Mouse (Mus musculus) liver, embryonic 11.5 days (tissue): ENCODE data around the gene Nrsn2. TPM values are rescaled to one million over a fixed set of nuclear protein-coding genes. Genes with fewer than 3 reads are reported as not detected.

Experiments used
- ATAC-seq: fragments of 200-750 bp; cut with Nextera tagmentation; replicated peaks from 2 replicates; pipeline ENCODE4 v1.8.0; 2017; ENCODE audit warnings: moderate number of reproducible peaks, mild to moderate bottlenecking, moderate TSS enrichment, moderate library complexity; ENCODE audit not compliant: low FRiP score
- DNase-seq: peaks from one replicate; pipeline ENCODE4 v3.0.0-alpha.2; 2017; ENCODE audit warnings: low spot score
- H3K27ac ChIP-seq: fragments of 300-500 bp; sonication (generic); 2 replicates; pipeline ENCODE4 v1.5.1; 2014; ENCODE audit warnings: mild to moderate bottlenecking, low read depth, low read length, control low read depth
- H3K27me3 ChIP-seq: fragments of 300-500 bp; sonication (generic); replicated peaks from 2 replicates; pipeline ENCODE4 v1.6.1; 2014; ENCODE audit warnings: low read length, mixed read lengths; ENCODE audit not compliant: control insufficient read depth, insufficient read depth
- H3K36me3 ChIP-seq: fragments of 300-500 bp; sonication (generic); 2 replicates; pipeline ENCODE4 v1.6.1; 2014; ENCODE audit warnings: mild to moderate bottlenecking, low read length, moderate library complexity, mixed read lengths; ENCODE audit not compliant: control insufficient read depth, insufficient read depth
- H3K4me1 ChIP-seq: fragments of 300-500 bp; sonication (generic); replicated peaks from 2 replicates; pipeline ENCODE4 v1.6.1; 2014; ENCODE audit warnings: low read length, mixed read lengths; ENCODE audit not compliant: control insufficient read depth, insufficient read depth
- H3K4me2 ChIP-seq: fragments of 300-500 bp; sonication (generic); 2 replicates; pipeline ENCODE4 v1.6.1; 2014; ENCODE audit warnings: mild to moderate bottlenecking, control low read depth, moderate library complexity
- H3K4me3 ChIP-seq: fragments of 300-500 bp; sonication (generic); 2 replicates; pipeline ENCODE4 v1.5.1; 2014; ENCODE audit warnings: low read depth, low read length, control low read depth
- H3K9ac ChIP-seq: fragments of 300-500 bp; sonication (generic); 2 replicates; pipeline ENCODE4 v1.6.1; 2014; ENCODE audit warnings: low read depth, low read length, control low read depth
- H3K9me3 ChIP-seq: fragments of 300-500 bp; sonication (generic); 2 replicates; pipeline ENCODE4 v1.6.1; 2016; ENCODE audit warnings: low read length, inconsistent platforms, mixed read lengths; ENCODE audit not compliant: control insufficient read depth
- WGBS: fragments of 180-500 bp; shearing (Covaris S2); extraction: QIAGEN DNeasy Blood & Tissue Kit; methylation state at CpG from one replicate; pipeline ENCODE4 v1.1.7; 2014; 5-methylcytosine and 5-hydroxymethylcytosine counted together
- polyA plus RNA-seq: library from polyadenylated mRNA; unstranded; fragments of >200 nt; fragmentation: Nextera tagmentation; extraction: Ambion mirVana; gene quantifications from 2 replicates; pipeline ENCODE4 v1.2.1, GENCODE M21; 2014

Nrsn2 gene
- polyA plus RNA-seq, 1 experiment from 2014 or later, result 0.45 TPM

DNA sequence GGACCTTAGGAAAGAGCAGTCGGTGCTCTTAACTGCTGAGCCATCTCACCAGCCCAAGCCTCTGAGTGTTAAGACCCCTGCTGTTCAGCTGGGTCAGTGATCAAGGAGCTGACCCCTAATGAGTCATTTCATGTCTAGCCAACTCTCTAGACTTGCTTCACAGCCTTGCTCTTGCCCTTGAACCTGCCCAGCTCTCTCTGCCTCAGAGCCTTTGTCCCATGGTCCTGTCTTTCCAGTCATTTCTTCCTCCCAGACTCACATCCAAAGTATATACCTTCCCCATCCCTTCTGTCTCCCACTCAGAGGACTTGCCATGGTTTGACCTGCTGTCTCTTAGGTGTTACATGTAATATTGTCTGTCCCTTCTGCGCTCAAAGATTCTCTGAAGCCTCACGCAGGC lies 19.2 kb downstream of the Nrsn2 start:
- Histone ChIP-seq H3K4me2 (no peak overlapping the region), H3K4me3 (no peak overlapping the region)
- WGBS, result 85% methylated on average over 3 of the region's 3 CpGs

GRCm38 (mm10) chr2:152349842-152350540 lies 26.4 kb downstream of the Nrsn2 start:
- Histone ChIP-seq H3K4me2 (peak overlapping the region; percentile 34), H3K36me3 (no peaks in the 10 kb centered on the region), H3K27me3 (no peaks in the 10 kb centered on the region), H3K4me3 (peak overlapping the region; percentile 12; the same call in 1 of the 2 replicates), H3K9me3 (no peaks in the 10 kb centered on the region), H3K27ac (peak overlapping the region; percentile 58), H3K4me1 (peaks cover 30% of the 10 kb centered on the region), H3K9ac (0 out of 2 replicates have a peak overlapping the region, but pooled peaks have one; percentile 30)
- WGBS, result 74% methylated on average over 8 of the region's 8 CpGs
- ATAC-seq (peak; percentile 30), DNase-seq (no peak)

More for the DNA sequence above, 19.2 kb downstream of the Nrsn2 start:
- H3K9ac ChIP-seq, result no peak overlapping the region
- ATAC-seq (no peak), DNase-seq (no peak)
- no peaks in the 10 kb centered on the region; the same call in none of the 2 replicates for H3K4me1 ChIP-seq
- no peaks in the 10 kb centered on the region for H3K9me3 ChIP-seq
- no peaks in the 10 kb centered on the region for H3K36me3 ChIP-seq
- H3K27me3 ChIP-seq, result no peaks in the 10 kb centered on the region
- H3K27ac ChIP-seq, result no peak overlapping the region

GRCm38 (mm10) chr2:152349205-152349604 lies 27.2 kb downstream of the Nrsn2 start:
- DNase-seq, result no peak
- H3K36me3 ChIP-seq, result no peaks in the 10 kb centered on the region
- peak overlapping the region; percentile 58 for H3K27ac ChIP-seq
- no peak for ATAC-seq
- H3K9ac ChIP-seq, result no peak overlapping the region
- H3K9me3 ChIP-seq, result no peaks in the 10 kb centered on the region
- no peaks in the 10 kb centered on the region for H3K27me3 ChIP-seq
- 69% methylated on average over 6 of the region's 6 CpGs for WGBS
- H3K4me1 ChIP-seq, result peaks cover 35% of the 10 kb centered on the region
- peak overlapping the region; percentile 27 for H3K4me2 ChIP-seq
- no peak overlapping the region for H3K4me3 ChIP-seq

DNA sequence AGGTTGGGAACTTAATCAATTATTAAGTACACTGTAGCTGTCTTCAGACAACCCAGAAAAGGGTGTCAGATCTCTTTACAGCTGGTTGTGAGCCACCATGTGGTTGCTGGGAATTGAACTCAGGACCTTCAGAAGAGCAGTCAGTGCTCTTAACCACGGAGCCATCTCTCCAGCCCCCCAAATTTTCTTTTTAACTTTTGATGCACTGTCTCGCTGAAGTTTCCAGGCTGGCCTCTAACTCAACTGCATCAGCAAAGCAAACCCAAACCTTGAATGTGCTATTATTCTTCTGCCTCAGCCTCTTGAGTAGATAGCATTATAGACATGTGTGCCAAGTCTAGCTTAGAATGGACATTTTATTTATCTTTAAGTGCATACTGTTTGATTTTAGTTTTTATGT lies 28.7 kb downstream of the Nrsn2 start:
- H3K27me3 ChIP-seq, result no peaks in the 10 kb centered on the region
- H3K27ac ChIP-seq, result peak overlapping the region; percentile 92
- no peak overlapping the region for H3K4me2 ChIP-seq
- H3K36me3 ChIP-seq, result no peaks in the 10 kb centered on the region
- ATAC-seq (no peak), DNase-seq (no peak)
- H3K9me3 ChIP-seq, result no peaks in the 10 kb centered on the region
- 72% methylated on average over 2 of the region's 2 CpGs for WGBS
- peaks cover 42% of the 10 kb centered on the region for H3K4me1 ChIP-seq
- H3K4me3 ChIP-seq, result no peak overlapping the region
- H3K9ac ChIP-seq, result peak overlapping the region; percentile 44; the same call in 1 of the 2 replicates

- peak overlapping the region; percentile 92 for H3K27ac ChIP-seq
- no peaks in the 10 kb centered on the region for H3K9me3 ChIP-seq
- WGBS, result 23% methylated on average over 9 of the region's 9 CpGs
- ATAC-seq (peak; percentile 83), DNase-seq (peak; percentile 51)
- H3K4me1 ChIP-seq, result peaks cover 45% of the 10 kb centered on the region
- peak overlapping the region; percentile 23 for H3K4me2 ChIP-seq
- peak overlapping the region; percentile 44 for H3K9ac ChIP-seq
- H3K36me3 ChIP-seq, result no peaks in the 10 kb centered on the region
- no peak overlapping the region for H3K4me3 ChIP-seq
- no peaks in the 10 kb centered on the region for H3K27me3 ChIP-seq
Measured at GRCm38 (mm10) chr2:152346776-152347465, 29.5 kb downstream of the Nrsn2 start.

- no peaks in the 10 kb centered on the region for H3K36me3 ChIP-seq
- DNase-seq (no peak), ATAC-seq (no peak)
- H3K27ac ChIP-seq, result no peak overlapping the region
- H3K9me3 ChIP-seq, result no peaks in the 10 kb centered on the region
- H3K27me3 ChIP-seq, result no peaks in the 10 kb centered on the region
- no peak overlapping the region for H3K4me2 ChIP-seq
- no peak overlapping the region for H3K4me3 ChIP-seq
- no peak overlapping the region for H3K9ac ChIP-seq
- 72% methylated on average over 6 of the region's 6 CpGs for WGBS
- H3K4me1 ChIP-seq, result peaks cover 40% of the 10 kb centered on the region
Measured at GRCm38 (mm10) chr2:152345393-152345792, 31.0 kb downstream of the Nrsn2 start.

- H3K4me2 ChIP-seq, result no peak overlapping the region
- H3K4me3 ChIP-seq, result no peak overlapping the region
- no peaks in the 10 kb centered on the region for H3K27me3 ChIP-seq
- ATAC-seq (no peak), DNase-seq (no peak)
- H3K9me3 ChIP-seq, result no peaks in the 10 kb centered on the region
- peaks cover 38% of the 10 kb centered on the region for H3K4me1 ChIP-seq
- no peak overlapping the region for H3K9ac ChIP-seq
- 0 out of 2 replicates have a peak overlapping the region, but pooled peaks have one; percentile 4 for H3K27ac ChIP-seq
- WGBS, result 64% methylated on average over 5 of the region's 5 CpGs
- no peaks in the 10 kb centered on the region for H3K36me3 ChIP-seq
Measured at GRCm38 (mm10) chr2:152344909-152345308, 31.5 kb downstream of the Nrsn2 start.

DNA sequence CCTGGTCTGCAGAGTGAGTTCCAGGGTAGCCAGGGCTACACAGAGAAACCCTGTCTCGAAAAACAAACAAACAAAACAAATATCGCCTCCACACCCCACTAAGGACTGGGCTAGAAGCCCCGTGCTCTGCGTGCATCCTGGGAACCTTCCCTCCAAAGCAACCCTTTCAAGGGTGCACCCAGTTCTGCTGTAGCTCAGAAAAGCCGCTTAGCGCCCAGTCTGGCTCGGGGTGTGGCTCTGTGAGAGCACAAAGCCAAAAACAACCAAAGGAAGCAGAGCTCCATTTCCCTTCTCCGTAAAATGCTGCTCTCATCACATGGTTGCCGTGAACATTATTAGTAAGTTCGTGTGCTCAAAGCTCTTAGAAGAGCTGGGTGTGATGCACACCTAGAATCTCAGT lies 32.1 kb downstream of the Nrsn2 start:
- H3K9me3 ChIP-seq, result no peaks in the 10 kb centered on the region
- DNase-seq, result peak; percentile 41
- peak overlapping the region; percentile 77 for H3K9ac ChIP-seq
- 0 out of 2 replicates have a peak overlapping the region, but pooled peaks have one; percentile 4 for H3K27ac ChIP-seq
- peaks cover 33% of the 10 kb centered on the region for H3K4me1 ChIP-seq
- H3K27me3 ChIP-seq, result no peaks in the 10 kb centered on the region
- ATAC-seq, result no peak
- WGBS, result 18% methylated on average over 10 of the region's 10 CpGs
- H3K36me3 ChIP-seq, result no peaks in the 10 kb centered on the region
- peak overlapping the region; percentile 73 for H3K4me3 ChIP-seq
- H3K4me2 ChIP-seq, result peak overlapping the region; percentile 96
